Mouse (Mus musculus): Measurements from ENCODE around the gene 4930595D18Rik. TPM values are rescaled to one million over a fixed set of nuclear protein-coding genes. Genes with fewer than 3 reads are reported as not detected.

The 4930595D18Rik gene
- total and polyA plus RNA-seq, 2 experiments: not detected

DNA sequence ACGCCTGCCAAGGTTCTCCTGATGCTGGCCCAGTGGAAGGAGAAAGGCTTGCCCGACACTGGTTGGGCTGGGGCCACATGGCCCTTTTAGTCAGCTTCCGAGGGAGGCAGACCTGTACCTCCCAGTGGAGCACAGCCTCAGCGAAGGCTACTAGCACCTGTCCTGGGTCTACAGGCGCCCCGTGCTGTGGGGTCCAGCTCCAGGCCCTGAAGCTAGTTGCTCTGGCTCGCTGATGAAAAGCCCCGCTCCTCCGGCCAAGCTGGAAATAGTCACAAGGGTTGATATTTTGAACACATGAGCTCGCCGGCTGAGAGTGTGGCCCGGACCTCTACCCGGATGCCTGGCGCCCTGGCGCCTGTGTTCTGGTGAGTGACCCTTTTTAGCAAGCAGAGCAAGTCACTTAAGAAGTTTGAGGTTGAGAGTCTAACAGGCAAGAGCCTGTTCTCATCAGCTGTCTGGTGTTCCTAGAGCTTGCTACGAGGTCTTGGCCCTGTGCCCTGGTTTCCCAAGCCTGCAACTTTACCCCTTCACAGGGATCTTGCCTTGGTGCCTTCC lies 40.7 kb downstream of the 4930595D18Rik start:
- Histone ChIP-seq H3K4me1 (ENCODE audit: control insufficient read depth, insufficient read depth, low read length) (no peaks in the 10 kb centered on the region), H3K36me3 (ENCODE audit: control insufficient read depth, insufficient read depth, low read length) (no peaks in the 10 kb centered on the region), H3K27ac (replicated peaks; ENCODE audit: insufficient read depth, low read depth, low read length) (no peak overlapping the region), H3K27me3 (ENCODE audit: control insufficient read depth, insufficient read depth, low read length) (no peaks in the 10 kb centered on the region), H3K9ac (ENCODE audit: low read depth, low read length) (no peak overlapping the region), H3K4me3 (ENCODE audit: insufficient read depth, low read depth, low read length) (no peak overlapping the region), H3K79me2 (ENCODE audit: control insufficient read depth, insufficient read depth, low read length) (no peaks in the 10 kb centered on the region)
- WGBS: 84% methylated on average over 16 of the region's 16 CpGs
- no peak for TF ChIP-seq CTCF (IDR thresholded peaks at IDR 0.05; ENCODE audit: low read depth, low read length)
- DNase-seq (ENCODE audit: extremely low read depth, low read depth, low spot score): no peak

DNA sequence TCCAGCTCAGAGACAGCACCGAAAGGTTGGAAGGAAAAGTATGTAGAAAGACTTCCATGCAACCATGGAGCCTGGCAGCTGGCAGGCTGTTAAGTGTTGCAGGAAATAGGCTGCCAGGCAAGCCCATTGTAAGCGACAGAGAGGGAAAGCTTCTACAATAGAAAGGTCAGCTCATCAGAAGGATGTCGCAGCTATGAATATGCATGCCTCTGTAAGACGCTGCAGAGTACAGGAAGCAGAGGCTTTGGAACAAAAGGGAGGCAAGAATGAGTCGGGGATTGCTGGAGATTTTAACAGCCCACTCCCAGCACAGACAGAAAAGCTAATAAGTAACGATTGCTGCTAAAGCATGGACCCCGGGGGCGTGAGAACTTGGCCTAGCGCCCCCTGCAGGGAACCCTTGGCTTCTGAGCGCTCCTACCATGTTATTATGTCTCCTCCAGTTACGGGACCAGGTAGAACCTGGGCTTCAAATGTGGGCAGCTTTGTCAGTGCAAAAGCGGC lies 41.2 kb downstream of the 4930595D18Rik start:
- Histone ChIP-seq H3K9ac (ENCODE audit: low read depth, low read length) (no peak overlapping the region), H3K27ac (replicated peaks; ENCODE audit: insufficient read depth, low read depth, low read length) (no peak overlapping the region), H3K36me3 (ENCODE audit: control insufficient read depth, insufficient read depth, low read length) (no peaks in the 10 kb centered on the region), H3K4me1 (ENCODE audit: control insufficient read depth, insufficient read depth, low read length) (no peaks in the 10 kb centered on the region), H3K4me3 (ENCODE audit: insufficient read depth, low read depth, low read length) (no peak overlapping the region), H3K27me3 (ENCODE audit: control insufficient read depth, insufficient read depth, low read length) (no peaks in the 10 kb centered on the region), H3K79me2 (ENCODE audit: control insufficient read depth, insufficient read depth, low read length) (no peaks in the 10 kb centered on the region)
- WGBS: 38% methylated on average over 12 of the region's 12 CpGs
- DNase-seq (ENCODE audit: extremely low read depth, low read depth, low spot score): no peak
- TF ChIP-seq POLR2A (IDR thresholded peaks at IDR 0.05; ENCODE audit: extremely low read depth, insufficient read depth, low read length): no peak
- peak; percentile 35; the same call in 1 of the 2 replicates for TF ChIP-seq CTCF (IDR thresholded peaks at IDR 0.05; ENCODE audit: low read depth, low read length)

DNA sequence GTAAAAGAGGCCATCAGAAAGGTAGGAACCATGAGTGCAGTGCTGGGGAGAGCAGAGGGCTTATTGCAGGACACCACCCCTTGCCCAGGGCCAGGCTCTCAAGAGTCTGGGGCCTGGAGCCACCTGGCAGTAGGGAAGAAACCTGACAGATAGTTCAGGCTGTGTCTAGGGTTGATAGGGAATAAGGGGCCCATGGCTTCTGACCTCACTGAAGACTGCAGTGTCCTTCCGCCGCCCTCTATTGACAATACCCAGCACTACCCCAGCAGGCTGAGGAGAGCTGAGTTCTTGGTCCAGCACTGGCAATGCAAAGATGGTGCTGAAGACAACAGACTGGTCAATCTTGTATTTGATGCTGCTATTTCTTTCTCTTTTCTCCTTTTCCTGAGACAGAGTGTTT lies 47.2 kb downstream of the 4930595D18Rik start:
- DNase-seq (ENCODE audit: extremely low read depth, low read depth, low spot score): no peak
- TF ChIP-seq CTCF (IDR thresholded peaks at IDR 0.05; ENCODE audit: low read depth, low read length) (peak; percentile 54), POLR2A (IDR thresholded peaks at IDR 0.05; ENCODE audit: extremely low read depth, insufficient read depth, low read length) (no peak)
- no peak overlapping the region for H3K27ac ChIP-seq (replicated peaks; ENCODE audit: insufficient read depth, low read depth, low read length)
- WGBS: 86% methylated on average over 2 of the region's 2 CpGs
- no peak overlapping the region for H3K9ac ChIP-seq (ENCODE audit: low read depth, low read length)
- no peaks in the 10 kb centered on the region for H3K36me3 ChIP-seq (ENCODE audit: control insufficient read depth, insufficient read depth, low read length)
- H3K27me3 ChIP-seq (ENCODE audit: control insufficient read depth, insufficient read depth, low read length): no peaks in the 10 kb centered on the region
- no peaks in the 10 kb centered on the region for H3K4me1 ChIP-seq (ENCODE audit: control insufficient read depth, insufficient read depth, low read length)
- H3K79me2 ChIP-seq (ENCODE audit: control insufficient read depth, insufficient read depth, low read length): no peaks in the 10 kb centered on the region
- H3K4me3 ChIP-seq (ENCODE audit: insufficient read depth, low read depth, low read length): no peak overlapping the region

GRCm38 (mm10) chr12:111135953-111136352 lies 48.3 kb downstream of the 4930595D18Rik start:
- Histone ChIP-seq H3K79me2 (ENCODE audit: control insufficient read depth, insufficient read depth, low read length) (no peaks in the 10 kb centered on the region), H3K36me3 (ENCODE audit: control insufficient read depth, insufficient read depth, low read length) (no peaks in the 10 kb centered on the region), H3K27me3 (ENCODE audit: control insufficient read depth, insufficient read depth, low read length) (no peaks in the 10 kb centered on the region), H3K27ac (replicated peaks; ENCODE audit: insufficient read depth, low read depth, low read length) (no peak overlapping the region), H3K4me1 (ENCODE audit: control insufficient read depth, insufficient read depth, low read length) (no peaks in the 10 kb centered on the region), H3K4me3 (ENCODE audit: insufficient read depth, low read depth, low read length) (no peak overlapping the region), H3K9ac (ENCODE audit: low read depth, low read length) (no peak overlapping the region)
- DNase-seq (ENCODE audit: extremely low read depth, low read depth, low spot score): no peak
- no peak for TF ChIP-seq POLR2A (IDR thresholded peaks at IDR 0.05; ENCODE audit: extremely low read depth, insufficient read depth, low read length)
- TF ChIP-seq CTCF (IDR thresholded peaks at IDR 0.05; ENCODE audit: low read depth, low read length): no peak
- WGBS: 75% methylated on average over 3 of the region's 3 CpGs

- Histone ChIP-seq H3K4me3 (ENCODE audit: insufficient read depth, low read depth, low read length) (no peak overlapping the region), H3K36me3 (ENCODE audit: control insufficient read depth, insufficient read depth, low read length) (no peaks in the 10 kb centered on the region), H3K4me1 (ENCODE audit: control insufficient read depth, insufficient read depth, low read length) (no peaks in the 10 kb centered on the region), H3K27me3 (ENCODE audit: control insufficient read depth, insufficient read depth, low read length) (no peaks in the 10 kb centered on the region), H3K9ac (ENCODE audit: low read depth, low read length) (no peak overlapping the region), H3K79me2 (ENCODE audit: control insufficient read depth, insufficient read depth, low read length) (no peaks in the 10 kb centered on the region), H3K27ac (replicated peaks; ENCODE audit: insufficient read depth, low read depth, low read length) (no peak overlapping the region)
- 71% methylated on average over 19 of the region's 19 CpGs for WGBS
- TF ChIP-seq POLR2A (IDR thresholded peaks at IDR 0.05; ENCODE audit: extremely low read depth, insufficient read depth, low read length) (no peak), CTCF (IDR thresholded peaks at IDR 0.05; ENCODE audit: low read depth, low read length) (no peak)
- DNase-seq (ENCODE audit: extremely low read depth, low read depth, low spot score): no peak
Measured at GRCm38 (mm10) chr12:111134791-111135733, 49.2 kb downstream of the 4930595D18Rik start.

Measured in liver, adult 2 months (tissue).